Mouse (Mus musculus) retina, postnatal 7 days (tissue): Measurements from ENCODE around the gene Zfp971.
"Not testable (repeated sequence)": the region's sequence is repeated elsewhere in the genome, so short reads cannot be mapped to it uniquely, and the experiment has no call there.

ENCODE experiments used
- DNase-seq: peaks from one replicate; pipeline ENCODE4 v3.0.0-alpha.2; 2012; ENCODE audit warnings: low read depth, low spot score

Gene Zfp971

DNA sequence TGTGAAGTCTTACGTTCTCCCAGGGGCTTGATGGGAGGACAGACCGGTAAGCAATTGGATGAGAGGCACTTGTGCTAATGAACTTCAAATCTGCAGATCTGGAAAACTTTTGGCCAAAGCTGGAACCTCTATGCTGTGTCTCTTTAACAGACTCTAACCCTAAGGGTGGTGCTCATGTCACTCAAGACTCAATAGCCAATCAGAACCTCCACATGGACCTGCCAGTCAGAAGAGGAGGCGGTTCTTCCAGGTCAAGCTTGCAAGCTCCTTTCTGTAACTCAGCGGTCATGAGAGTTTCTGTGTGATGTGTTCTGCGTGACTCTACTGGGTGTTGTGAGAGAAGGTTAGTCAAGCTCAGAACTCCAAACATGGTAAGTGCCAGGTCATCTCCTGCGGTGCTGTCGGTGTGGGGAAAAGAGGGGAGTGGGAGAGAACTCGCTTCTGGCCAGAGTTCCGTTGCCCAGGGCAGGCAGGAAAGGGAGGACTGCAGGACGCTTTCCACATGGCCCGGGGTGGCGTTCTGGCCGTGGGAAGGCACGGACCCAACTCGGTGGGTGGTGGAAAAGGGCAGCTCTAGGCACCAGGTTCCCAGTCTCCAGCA lies at the start of gene Zfp971:
TSS of gene Zfp971 (plus strand) at position 274 of the 601 bp plus-strand sequence.
- not testable (repeated sequence) for DNase-seq

DNA sequence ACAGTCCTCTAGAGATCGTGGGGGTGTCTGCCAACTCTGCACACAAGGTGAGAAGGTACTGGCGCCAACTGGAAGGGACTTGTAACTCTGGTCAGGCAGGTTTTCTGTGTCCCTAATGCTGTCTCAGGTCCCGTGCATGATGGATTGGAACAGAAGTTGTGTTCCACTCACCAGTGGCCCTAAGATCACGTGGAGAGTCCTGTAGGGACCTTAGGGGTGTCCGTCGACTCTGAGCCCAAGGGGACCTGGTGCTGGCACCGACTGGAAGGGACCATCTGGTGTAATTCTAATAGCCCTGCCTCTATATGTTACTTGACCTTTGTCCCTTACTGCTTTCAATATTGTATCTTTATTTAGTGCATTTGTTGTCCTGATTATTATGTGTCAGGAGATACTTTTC lies 48.3 kb upstream of the Zfp971 start:
- not testable (repeated sequence) for DNase-seq

DNA sequence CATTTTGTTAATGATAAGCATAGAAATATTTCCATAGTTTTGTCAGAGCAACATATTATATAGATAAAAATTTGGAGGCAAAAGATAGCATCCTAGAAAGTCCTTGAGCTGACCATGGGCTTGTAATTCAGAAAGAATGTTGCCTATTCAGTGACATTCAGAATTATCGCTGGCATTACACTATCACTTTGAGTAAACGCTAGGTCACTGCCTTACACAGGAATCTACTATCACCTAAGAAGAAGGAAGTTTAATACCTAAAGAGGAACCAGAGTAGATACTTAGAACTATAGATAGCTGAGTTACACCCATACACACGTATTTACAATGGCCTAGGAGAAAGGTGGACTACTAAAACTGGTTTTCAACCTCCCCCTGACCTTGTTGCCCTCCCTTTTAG lies 3.6 kb upstream of the Zfp971 start:
- not testable (repeated sequence) for DNase-seq

DNA sequence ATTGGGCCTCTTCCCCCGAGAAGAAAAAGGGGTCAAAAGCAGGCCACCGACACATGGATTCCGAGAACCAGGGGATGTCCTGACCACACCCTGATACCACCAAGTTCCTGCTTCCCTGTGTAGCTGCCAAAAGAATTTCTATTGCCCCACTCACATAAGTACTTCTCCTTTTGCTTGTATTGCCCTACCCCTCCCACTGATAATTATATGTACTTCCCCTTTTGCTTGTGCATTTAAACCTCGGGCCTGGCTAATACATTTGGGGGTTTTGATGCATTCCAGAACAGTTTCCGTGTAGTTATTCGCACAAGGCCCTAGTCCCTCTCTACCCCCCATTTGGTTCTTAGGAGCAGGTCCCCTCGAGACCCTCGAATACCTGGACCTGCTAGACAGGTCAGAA lies 2.3 kb upstream of the Zfp971 start:
- DNase-seq: not testable (repeated sequence)

DNA sequence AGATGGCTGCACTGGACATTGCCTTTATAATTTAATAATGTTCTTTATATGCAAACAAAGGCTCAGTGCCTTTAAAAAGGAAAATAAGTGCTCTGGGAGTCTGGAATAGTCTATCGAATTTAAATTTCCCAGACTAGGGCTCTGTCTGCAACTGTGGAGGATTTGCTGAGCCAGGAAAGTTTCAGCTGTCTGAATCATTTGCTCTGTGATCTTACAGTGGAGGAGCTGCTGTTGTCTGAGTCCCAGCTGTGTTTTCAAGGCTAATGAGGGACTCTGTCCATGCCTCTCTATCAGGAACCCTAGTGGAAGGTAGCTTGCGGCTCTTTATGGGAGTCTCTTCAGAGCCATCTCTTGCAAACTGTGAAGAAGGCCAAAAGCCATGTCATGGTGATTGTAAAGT lies 777 bp downstream of the Zfp971 start:
- DNase-seq: not testable (repeated sequence)

DNA sequence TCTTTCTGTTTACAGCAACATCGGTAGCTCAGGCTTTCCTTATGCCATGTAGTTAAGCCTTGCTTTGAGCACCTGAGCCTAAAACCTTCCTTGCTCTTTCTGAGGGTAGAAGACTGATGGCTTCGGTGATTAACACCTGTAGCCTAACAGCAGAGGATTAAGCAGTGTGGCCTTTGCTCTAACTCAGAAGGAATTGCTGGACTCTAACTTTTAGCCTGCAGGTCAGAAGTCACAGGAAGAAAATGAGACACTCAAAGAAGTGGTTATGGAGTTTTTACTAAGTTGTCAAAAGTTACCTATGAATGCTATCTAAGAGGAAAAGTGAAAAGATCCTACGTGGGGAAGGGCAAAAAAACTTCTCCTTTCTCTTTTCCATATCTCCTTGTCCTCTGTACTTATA lies 4.5 kb downstream of the Zfp971 start:
- not testable (repeated sequence) for DNase-seq

DNA sequence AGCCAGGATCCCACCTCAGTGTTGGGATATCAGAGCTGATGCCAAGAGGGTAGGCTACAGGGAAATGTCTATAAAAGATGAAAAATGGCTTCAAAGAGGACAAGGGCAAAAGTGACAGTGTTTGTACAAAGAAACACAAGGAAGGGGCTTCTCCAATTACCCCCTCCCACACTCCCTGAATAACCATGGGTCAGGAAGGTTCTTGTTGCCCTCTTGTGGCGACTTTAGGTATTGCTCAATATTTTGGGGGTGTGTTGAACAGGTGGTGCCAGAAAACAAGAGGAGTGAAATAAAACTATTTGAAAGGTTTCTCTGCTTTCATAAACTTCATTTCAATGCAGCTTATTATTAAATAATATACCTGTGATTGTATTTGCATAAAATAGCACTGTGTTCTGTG lies 35.1 kb downstream of the Zfp971 start:
- peak; percentile 33 for DNase-seq

DNA sequence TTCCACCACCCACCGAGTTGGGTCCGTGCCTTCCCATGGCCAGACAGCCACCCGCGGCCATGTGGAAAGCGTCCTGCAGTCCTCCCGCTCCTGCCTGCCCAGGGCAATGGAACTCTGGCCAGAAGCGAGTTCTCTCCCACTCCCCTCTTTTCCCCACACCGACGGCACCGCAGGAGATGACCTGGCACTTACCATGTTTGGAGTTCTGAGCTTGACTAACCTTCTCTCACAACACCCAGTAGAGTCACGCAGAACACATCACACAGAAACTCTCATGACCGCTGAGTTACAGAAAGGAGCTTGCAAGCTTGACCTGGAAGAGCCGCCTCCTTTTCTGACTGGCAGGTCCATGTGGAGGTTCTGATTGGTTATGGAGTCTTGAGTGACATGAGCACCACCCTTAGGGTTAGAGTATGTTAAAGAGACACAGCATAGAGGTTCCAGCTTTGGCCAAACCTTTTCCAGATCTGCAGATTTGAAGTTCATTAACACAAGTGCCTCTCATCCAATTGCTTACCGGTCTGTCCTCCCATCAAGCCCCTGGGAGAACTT lies 55.2 kb downstream of the Zfp971 start, which contains the start of gene Zfp931:
TSS of gene Zfp931 (minus strand) at position 311 of the 552 bp plus-strand sequence.
- not testable (repeated sequence) for DNase-seq
